Mouse (Mus musculus): ENCODE results near the gene Erc2.
A peak's percentile ranks its signal among the peaks of the same experiment; 100 is the strongest.
"Not testable (repeated sequence)": the region's sequence is repeated elsewhere in the genome, so short reads cannot be mapped to it uniquely, and the experiment has no call there.

Erc2 gene

GRCm38 (mm10) chr14:27835351-27835750, 213.1 kb downstream of the Erc2 start:
- no peak for DNase-seq (ENCODE audit: low spot score)

GRCm38 (mm10) chr14:27837601-27838105, 215.4 kb downstream of the Erc2 start:
- no peak for DNase-seq (ENCODE audit: low spot score)

- no peak for DNase-seq (ENCODE audit: low spot score)
These were observed 217.9 kb downstream of the Erc2 start for GRCm38 (mm10) chr14:27840120-27840519.

GRCm38 (mm10) chr14:27846875-27847274, 224.6 kb downstream of the Erc2 start:
- no peak for DNase-seq (ENCODE audit: low spot score)

DNA sequence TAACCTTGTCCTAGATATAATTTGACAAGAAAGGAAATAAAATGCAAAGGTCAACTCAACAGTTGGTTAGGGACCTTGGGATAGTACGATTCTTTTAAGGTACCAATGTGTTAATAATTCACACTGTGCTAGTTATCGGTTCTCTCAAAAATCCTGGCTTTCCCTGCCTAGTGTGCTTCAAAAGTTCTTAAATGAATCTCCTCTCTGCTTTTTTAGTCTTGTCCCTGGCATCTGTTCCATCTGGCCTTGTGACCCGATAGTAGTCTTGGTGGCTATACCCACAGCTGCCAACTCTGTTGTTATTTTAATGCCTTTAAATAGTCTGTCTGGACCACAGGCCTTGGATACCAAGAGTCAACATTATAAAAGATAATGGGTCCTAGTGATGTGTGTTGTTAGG, 225.1 kb downstream of the Erc2 start:
- DNase-seq (ENCODE audit: low spot score), result no peak

DNA sequence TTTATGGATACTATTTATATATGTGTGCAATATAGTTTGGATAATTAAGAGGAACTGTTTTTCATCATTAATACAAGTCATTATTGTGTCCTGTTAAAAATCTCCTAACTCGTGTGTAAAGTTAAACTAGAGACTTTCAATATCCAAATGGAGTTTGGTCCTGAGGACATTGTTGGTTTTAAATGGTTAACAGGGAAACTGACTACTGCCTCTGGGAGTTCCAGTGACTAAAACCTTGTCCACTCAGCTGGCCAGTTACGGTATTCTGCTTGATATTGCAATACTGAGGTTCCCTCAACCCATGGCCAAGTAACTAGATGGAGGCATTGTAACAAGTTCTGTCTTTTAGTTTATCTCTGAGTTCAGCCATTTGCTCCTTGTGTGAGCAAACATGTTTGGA, 229.0 kb downstream of the Erc2 start:
- no peak for DNase-seq (ENCODE audit: low spot score)

GRCm38 (mm10) chr14:27852606-27853005, 230.4 kb downstream of the Erc2 start:
- DNase-seq (ENCODE audit: low spot score), result no peak

GRCm38 (mm10) chr14:27860371-27861046, 238.3 kb downstream of the Erc2 start:
- DNase-seq (ENCODE audit: low spot score), result no peak

DNA sequence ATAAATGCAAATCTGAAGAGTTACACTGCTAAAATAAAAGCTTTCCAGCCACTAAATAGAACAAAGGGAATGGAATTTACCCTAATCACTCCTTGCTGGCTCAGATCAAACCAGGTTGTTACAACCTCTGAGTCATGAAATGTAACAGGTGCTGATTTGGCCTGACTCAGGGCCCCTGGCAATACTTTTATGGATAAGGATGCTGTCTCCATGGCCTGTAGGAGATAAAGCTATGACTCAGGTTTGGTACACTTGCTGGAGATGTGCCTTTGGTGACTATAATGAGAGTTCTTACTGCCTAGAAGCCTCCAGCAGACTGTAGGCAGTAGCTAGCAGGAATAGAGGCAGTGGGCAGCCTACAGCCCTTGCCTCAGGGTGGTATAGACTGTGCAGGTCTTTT, 240.1 kb downstream of the Erc2 start:
- no peak for DNase-seq (ENCODE audit: low spot score)

DNA sequence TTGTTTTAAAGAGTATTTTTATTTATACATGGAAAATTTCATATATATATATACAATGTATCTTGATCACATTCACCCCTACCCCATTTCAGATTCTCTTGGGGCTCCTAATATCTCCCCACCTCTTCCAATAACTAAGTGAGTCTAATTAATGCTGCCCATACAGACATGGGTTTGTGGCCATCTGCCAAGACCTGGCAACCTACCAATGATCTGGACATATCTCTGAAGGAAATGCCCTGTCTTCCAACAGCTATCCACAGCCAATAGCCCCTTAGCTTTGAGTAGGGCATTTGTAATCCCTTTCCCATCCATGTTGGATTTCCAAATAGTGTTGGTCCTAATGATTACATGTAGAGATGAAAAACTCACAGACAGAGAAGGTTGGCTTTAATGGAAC, 245.2 kb downstream of the Erc2 start:
- DNase-seq (ENCODE audit: low spot score), result no peak

GRCm38 (mm10) chr14:27873619-27874018, 251.4 kb downstream of the Erc2 start:
- DNase-seq (ENCODE audit: low spot score), result peak; percentile 24

DNA sequence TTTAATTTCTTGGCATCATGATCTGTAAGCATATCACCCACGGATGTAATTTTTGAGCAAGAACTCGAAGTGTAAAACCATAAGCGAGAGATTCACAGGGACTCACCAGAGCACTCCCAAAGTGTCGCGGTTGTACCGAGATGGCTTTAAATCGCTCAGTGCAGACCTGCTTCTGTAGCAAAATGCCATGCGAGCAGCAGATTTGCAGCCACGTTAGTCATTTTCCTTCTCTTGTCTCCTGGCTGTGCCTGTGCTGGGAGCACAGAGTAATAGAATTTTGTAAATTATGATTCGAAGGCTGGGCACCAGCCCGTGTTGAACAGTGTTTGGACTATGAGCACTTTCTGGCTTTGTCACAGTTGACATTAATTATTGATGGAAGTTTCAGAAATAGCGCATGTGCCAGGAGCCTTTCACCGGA, 253.8 kb downstream of the Erc2 start:
- DNase-seq (ENCODE audit: low spot score), result peak; percentile 8

DNA sequence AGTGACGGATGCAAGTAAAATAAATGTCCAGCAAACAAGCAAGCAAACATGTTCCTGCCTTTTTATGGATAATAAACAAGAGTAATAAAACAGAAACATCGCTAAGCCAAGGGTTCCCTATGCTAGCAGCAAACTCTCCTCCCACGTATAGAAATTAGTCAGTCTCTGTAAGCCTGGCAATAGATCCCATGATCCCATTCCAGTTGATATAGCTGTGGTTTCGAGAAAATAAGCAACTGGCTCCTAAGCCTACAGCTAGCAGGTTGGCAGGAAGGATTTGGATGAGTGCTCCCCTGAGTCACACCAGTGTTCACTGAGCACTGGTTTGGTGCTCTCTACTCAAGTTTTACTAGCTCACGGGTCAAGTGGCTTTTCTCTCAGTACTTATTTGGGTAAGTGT, 259.7 kb downstream of the Erc2 start:
- no peak for DNase-seq (ENCODE audit: low spot score)

- DNase-seq (ENCODE audit: low spot score), result not testable (repeated sequence)
These were observed 264.1 kb downstream of the Erc2 start for GRCm38 (mm10) chr14:27886337-27886736.

DNA sequence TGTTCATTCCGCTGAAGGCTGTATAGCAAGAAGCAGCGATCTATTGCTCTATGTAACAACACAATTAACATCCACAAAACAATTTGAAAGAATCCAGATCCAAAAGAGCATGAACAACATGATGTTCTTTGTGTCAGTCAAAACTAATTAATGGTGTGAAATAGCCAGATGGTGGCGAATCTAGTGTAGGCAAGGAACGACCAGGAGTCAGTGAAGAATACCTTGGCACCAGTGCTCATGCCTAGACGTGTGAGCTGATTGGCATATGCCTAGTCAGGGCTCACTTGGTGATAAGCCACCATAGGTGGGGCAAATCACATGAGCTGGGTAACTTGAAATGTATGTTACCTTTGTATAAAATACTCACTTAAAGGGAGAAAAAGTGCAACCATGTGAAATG, 265.3 kb downstream of the Erc2 start:
- DNase-seq (ENCODE audit: low spot score), result no peak

- DNase-seq (ENCODE audit: low spot score), result no peak
These were observed 267.4 kb downstream of the Erc2 start for GRCm38 (mm10) chr14:27889650-27890049.

DNA sequence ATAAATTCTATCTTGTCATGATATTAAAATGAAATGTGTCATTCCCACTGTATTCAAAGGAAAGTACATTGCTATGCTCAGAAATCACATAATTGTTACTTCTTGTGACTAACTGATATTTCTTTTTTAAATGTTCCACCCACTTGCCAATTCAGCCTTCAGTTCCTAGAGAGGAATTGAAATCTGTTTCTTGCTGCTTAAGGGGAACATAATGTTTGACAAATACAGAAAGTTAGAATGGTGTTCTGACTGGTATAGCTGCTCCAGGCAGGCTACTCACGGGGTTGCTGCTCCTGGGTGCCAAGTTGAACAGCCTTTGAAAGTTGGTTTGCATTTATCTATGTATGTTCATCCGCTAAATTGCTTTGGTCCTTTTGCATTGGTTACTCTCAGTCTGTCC, 270.2 kb downstream of the Erc2 start:
- DNase-seq (ENCODE audit: low spot score), result no peak

DNA sequence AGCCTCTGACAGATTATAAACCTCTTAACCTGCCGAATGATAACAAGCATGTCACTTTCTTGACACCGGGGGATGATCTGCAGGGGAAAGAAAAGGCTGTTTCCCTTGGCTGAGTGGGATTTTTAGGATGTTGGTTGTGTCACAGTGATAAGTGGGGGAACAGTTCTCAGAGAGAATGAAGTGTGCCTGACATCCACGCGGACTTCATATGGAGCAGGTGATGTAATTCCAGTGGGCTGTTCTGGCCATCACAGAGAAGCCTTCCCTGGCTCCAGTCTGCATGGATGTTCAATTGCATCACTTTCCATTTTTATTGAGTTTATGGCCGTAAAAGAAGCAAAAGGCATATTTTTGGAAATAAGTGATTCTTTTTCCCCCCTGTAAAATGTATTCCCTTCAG, 279.5 kb downstream of the Erc2 start:
- no peak for DNase-seq (ENCODE audit: low spot score)

DNA sequence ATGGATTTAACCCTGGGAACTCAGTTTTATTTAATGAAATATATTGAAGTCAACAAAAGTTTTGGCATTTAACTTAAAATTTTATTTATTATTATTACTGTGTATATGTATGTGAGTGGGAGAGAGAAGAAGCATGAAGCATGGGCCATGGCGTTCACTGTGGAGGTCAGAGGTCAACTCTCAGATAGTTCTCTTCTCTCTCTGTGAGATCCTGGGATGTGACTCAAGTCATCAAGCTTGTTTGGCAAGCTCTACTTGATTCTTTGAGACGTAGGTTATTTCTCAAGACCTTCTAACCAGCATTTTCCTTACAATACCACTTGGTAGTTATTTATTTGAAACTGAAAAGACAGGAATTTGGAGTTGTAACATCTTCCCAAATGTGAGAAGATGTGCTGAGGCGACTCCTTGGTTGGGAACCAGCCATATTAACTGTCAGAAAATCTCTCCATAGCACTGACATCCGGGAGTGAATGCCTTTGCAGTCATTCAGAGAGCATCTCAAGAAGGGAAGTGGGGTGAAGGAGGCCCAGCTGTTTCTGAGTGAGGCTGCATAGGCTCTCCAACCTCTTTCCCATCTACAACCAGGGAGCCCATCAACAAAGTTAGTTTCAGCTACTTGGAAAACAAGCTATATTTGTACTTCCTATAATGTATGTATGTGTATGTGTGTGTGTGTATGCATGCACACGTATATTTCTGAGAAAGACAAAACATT, 299.6 kb downstream of the Erc2 start:
- DNase-seq (ENCODE audit: low spot score), result no peak

DNA sequence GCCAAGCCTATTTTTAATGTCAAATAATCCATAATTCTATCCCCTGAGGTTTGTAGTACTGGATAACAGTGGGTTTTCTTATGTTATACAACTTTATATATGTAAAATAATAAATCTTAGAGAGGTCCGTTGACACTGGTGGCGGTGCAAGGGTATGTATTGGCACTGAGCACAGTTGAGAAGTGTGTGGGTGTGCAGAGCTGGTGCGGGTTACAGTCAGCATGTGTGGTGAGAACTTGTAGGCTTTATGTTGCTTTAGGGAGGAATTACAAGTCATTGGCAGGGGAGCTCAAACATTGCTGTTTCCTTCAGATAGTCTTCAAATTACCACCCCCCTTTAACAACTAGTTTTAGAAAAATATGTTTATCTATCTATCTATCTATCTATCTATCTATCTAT, 305.1 kb downstream of the Erc2 start:
- DNase-seq (ENCODE audit: low spot score), result no peak

GRCm38 (mm10) chr14:27933533-27933932, 311.3 kb downstream of the Erc2 start:
- DNase-seq (ENCODE audit: low spot score), result no peak

DNA sequence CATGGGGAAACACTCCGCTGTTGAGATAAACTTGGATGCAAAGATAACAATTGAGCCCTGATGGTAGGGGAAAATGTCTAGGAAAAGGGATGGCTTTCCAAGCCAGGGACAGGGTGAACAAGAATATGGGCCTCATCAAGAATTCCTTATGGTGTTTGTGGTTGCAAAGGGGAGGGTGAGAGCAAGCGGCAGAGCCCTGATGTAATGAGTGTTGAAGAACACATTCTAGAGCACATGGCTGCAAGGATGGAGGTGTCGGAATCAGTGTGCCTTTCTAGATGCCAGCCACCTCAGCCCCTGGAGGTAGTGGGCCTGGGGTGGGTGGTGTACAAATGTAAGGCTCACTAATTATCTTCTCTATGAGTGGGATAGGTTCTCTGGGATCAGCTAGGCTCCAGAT, 313.5 kb downstream of the Erc2 start:
- no peak for DNase-seq (ENCODE audit: low spot score)

GRCm38 (mm10) chr14:27937922-27938321, 315.7 kb downstream of the Erc2 start:
- DNase-seq (ENCODE audit: low spot score), result no peak

GRCm38 (mm10) chr14:27945276-27945675, 323.0 kb downstream of the Erc2 start:
- DNase-seq (ENCODE audit: low spot score), result no peak

Data from embryo, embryonic 10 days (tissue).